Mouse (Mus musculus) embryo, embryonic 11 days (tissue): ENCODE measurements around the gene Trex1.

ENCODE experiments used
- DNase-seq: peaks from one replicate; pipeline ENCODE4 v3.0.0-alpha.2; 2015

Gene Trex1

GRCm38 (mm10) chr9:109059136-109059903 is at the start of gene Trex1:
Trex1 (minus strand) TSS chr9:109059734.
- DNase-seq = peak; percentile 84

DNA sequence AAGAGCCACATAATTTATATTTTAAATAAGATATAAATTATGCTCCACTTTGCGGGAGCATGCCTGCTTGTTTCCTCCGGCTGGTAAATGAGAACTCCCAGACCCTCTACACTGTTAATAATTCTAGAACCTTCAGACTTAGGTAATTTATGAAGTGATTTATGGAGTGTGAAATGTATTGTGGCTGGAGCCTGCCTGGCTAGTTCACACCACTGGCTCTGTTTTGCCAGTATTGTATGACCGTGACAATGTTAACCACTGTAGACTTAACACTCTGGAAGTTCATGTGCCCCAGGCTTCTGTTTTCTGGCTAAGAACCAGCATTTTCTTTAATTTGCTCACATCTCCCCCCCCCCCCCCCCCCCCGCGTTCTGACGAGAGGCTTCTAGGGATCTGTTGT is 47.8 kb upstream of the Trex1 start:
- no peak for DNase-seq

DNA sequence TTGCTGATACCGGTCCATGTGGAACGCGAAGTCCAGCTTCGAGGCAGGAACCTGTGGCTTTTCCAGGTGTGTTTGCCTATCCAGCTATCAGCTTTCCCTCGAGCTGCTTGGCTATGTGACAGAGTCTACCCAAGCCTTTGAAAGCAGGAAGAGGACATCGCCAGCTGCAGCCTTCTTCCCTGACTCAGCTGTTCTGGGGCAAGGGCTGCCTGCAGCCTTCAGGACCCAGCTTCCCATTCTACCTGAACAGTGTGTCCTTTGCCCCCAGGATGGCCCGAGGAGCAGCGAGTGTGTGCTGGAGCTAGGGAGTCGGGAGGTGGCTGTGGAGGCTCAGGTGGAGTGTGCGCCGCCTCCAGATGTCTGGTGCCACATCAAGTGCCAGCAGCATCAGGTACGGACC is 46.1 kb upstream of the Trex1 start:
- no peak for DNase-seq

GRCm38 (mm10) chr9:109105011-109105410 is 45.5 kb upstream of the Trex1 start:
- no peak for DNase-seq

GRCm38 (mm10) chr9:109104083-109104482 is 44.5 kb upstream of the Trex1 start:
- DNase-seq = no peak

DNA sequence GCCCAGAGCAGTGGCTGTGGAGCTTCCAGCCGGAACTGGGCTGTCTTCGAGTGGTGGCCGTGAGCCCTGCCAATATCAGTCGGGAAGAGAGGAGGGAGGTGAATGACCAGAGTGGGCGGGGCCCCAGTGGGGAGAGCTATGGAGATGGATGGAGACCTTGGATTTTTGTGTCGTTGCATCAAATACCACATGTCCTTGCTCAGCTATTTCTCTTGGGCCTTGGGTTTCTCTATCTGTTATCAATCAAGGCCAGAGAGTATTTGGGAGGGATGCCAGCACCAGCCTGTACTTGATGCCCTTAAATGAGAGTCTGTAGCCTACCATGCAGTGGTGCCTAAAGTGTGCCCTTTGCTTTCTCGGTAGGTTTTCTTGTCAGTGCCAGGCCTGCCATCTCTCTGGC is 43.7 kb upstream of the Trex1 start:
- no peak for DNase-seq

DNA sequence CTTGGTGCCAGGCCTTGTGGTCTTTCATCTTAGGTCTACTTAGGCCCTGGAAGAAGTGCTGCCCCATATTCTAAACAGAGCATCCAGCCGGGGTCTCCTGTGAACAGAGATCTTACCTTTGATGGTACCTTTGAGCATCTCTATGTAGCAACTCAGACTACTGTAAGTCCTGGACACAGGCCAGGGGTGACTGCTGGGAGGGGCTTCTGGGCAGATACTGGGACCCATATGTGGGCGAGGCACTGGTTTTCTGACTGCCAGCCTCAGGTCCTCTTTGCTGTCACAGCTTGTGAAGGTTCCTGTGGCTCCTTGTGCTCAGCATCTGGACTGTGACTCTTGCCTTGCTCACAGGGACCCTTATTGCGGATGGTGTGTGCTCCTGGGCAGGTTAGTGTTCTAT is 43.0 kb upstream of the Trex1 start:
- no peak for DNase-seq

DNA sequence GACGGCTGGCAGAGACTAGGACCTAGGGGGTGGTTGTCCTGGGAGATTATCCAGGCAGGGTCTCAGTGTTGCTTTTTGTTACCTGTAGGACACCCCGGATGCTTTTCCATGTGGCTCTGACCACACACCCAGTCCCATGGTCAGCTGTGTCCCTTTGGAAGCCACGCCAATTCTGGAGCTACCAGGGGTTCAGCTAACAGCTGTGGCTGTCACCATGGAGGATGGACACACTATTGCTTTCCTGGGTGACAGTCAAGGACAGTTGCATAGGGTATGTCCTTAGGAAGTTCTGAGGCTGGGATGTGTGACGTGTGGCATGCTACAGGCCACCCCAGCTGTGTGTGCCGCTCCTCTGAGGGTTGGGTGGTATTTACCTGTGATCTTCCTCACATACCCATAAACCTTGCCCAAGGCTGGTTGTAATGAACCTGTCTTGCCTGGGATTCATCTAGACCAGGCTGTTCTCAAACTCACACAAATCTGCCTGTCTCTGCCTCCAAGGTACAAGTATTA is 42.5 kb upstream of the Trex1 start:
- no peak for DNase-seq

DNA sequence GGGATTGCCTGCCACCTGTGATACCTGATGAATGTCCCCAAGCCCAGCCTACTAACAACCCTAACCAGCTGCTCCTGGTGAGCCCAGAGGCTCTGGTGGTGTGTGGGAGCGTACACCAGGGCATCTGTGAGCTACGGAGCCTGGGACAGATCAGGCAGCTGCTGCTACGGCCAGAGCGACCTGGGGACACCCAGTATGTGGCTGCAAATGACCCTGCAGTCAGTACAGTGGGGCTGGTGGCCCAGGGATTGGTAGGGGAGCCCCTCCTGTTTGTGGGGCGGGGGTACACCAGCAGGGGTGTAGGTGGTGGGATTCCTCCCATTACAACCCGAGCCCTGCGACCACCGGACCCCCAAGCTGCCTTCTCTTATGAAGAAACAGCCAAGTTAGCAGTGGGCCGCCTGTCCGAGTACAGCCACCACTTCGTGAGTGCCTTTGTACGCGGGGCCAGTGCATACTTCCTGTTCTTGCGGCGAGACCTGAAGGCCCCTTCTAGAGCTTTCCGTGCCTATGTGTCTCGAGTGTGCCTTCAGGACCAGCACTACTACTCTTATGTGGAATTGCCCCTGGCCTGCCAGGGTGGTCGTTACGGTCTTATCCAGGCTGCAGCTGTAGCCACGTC is 40.9 kb upstream of the Trex1 start:
- no peak for DNase-seq

DNA sequence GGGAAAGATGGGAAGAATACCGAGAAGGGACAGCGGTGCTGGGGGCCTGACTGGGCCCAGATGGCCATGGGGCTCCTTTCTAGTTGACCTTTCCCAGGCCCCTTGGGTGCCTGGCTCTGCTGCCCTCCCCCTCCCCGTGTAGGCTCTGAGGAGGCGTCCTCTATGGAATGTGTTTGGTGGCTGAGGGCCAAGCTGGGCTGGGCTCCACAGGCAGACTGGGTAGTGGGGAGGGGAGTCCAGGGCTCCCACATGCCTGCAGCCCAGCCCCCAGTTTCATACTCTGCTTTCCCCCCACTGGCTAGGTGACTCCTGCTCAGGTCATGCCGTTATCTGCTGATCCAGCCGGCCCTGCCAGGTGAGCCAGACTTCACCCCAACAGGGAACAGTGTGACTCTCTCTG is 39.4 kb upstream of the Trex1 start:
- no peak for DNase-seq

DNA sequence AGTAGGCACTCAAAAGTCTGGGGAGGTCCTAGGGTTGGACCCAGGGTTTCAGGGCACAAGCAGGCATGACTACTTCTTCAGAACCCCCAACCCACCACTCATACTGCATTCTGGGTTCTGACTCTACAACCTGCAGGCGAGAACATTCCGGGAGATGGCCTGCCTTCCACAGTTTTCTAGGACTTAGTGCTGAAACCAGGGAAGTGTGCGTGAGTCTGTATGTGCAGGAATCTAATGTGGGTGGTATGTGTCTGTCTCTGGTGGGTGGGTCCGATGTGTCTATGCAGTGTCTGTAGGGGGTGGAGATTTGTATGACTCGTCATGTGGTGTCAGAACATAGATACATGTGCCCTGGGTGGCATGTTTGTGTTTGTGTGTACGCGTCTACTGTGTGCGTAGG is 38.8 kb upstream of the Trex1 start:
- DNase-seq = no peak

DNA sequence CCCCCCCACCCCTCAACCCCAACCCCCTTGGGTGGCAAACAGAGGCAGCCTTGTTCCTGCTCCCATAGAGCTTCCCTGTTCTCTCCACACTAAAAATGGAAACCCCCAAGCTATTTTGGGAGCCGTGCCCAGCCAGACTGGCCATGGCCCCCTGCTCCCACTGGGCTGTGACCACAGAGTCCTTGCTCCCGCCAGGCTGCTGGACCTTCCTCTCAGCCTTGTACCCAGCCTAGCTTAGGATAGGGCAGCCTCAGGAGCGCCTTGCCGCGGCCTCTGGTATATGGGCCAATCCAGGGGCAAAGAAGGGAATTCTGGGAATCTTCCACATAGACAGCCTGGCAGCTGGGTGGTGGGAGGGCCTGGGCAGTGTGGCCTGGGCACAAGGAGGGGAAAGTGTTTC is 38.3 kb upstream of the Trex1 start:
- DNase-seq = no peak

GRCm38 (mm10) chr9:109097291-109097690 is 37.8 kb upstream of the Trex1 start:
- DNase-seq = peak; percentile 19

DNA sequence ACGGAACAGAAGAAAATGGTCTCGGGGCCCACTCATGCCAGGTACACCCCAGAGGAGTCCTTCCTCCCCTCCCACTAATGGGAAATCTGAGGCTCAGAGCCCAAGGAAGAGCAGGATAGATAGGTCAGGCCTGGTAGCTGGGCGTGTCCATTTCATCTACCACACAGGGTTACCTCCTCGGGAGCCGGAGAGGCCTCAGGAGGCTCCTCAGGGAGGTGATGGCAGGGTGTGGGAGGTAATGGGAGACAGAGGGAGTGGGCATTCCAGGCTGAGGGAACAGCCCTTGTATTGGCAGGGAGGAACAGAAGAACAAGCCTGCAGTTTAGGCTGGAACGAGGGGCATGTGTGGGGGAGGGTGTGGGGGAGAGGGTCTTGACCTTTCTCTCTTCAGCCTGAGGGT is 37.3 kb upstream of the Trex1 start:
- DNase-seq = peak; percentile 39

- DNase-seq = peak; percentile 26
These were observed 36.7 kb upstream of the Trex1 start for GRCm38 (mm10) chr9:109096251-109096661.

GRCm38 (mm10) chr9:109095137-109095982 is 35.8 kb upstream of the Trex1 start, which contains the start of gene Plxnb1:
Plxnb1 (plus strand) TSS chr9:109095389.
- DNase-seq = peak; percentile 89

- peak; percentile 72 for DNase-seq
These were observed 35.1 kb upstream of the Trex1 start for GRCm38 (mm10) chr9:109094553-109095136.

- no peak for DNase-seq
These were observed 34.4 kb upstream of the Trex1 start for GRCm38 (mm10) chr9:109093786-109094552.

DNA sequence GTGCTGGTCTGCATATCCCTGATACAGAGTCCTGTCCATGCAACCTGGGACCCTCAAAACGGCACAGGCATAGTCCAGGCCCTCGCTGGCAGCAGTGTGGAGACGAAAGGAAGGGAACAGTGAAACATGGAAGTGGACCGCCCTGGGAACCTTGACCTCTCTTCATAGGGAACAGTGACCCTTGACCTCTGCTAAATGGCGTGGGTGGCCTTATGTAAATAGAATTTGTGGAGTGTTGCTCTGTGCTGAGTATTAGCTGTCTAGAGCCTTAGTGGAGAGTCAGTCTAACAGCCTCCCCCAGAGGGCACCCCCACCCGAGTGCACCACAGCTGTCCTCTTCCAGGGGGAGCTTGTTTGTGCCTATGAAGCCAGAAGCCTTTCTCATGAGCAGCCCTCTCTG is 33.3 kb upstream of the Trex1 start:
- no peak for DNase-seq

- no peak for DNase-seq
These were observed 32.3 kb upstream of the Trex1 start for GRCm38 (mm10) chr9:109091802-109092201.

DNA sequence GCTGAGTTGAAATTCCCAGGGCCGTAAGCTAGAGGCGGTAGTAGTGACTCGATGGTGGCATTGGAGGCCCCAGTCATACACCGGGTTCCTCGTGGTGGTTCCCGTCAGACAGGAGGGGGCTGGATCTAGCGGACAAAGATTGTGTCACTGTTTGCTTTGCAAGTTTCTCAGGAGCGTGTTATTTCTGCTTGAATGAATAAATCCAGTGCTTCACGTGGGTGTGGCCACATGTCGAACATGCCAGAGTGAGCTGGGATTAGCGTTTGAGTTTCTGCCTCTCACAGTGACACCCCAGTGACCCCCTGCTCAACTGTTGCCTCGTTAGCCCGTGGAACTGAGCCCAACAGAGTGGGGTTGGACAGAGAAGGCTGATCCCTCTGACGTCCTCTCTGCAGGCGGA is 30.9 kb upstream of the Trex1 start:
- no peak for DNase-seq

- peak; percentile 79 for DNase-seq
These were observed 28.5 kb upstream of the Trex1 start for GRCm38 (mm10) chr9:109087987-109088386.
